ENCODE assay signal across 18 mouse cellular contexts in the genomic region with DNA sequence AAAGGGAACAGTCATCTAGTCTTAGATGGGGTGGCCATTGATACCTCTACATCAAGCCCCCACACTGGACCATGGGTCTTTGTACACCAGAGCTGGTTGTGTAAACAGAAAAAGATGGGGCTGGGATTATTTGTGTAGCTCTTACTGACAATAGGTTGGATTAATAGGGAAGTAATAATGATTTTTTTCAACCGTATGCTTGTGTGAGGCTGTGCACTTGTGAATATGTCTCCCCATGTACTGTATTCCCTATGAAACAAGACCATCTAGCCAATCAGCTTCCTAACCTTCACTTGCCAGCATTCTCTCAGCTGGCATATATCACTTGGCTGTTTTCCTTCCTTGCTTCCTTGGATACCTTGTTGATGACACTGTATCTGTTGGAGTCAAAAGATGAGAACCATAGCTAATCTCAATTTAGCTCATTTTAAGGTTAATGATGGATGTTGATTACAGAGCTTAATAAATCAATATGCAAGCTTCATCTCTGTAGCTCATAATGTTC.
A peak's percentile ranks its signal among the peaks of the same experiment; 100 is the strongest.
DNase-seq lines count a peak whose midpoint lies in the region; ATAC-seq and TF ChIP-seq lines count a peak whose summit lies in the region.
"Had no signal": no experiment of that assay in that cellular context is flagged by ENCODE, and none has a peak within 500 bp of the region (broad histone marks: within the 10 kb centered on the region; RNA-seq: fewer than 3 reads in every experiment).

No protein-coding gene starts in this region.

- H3K4me1 ChIP-seq in cerebellum, adult 2 months (ENCODE audit: control insufficient read depth, insufficient read depth, low read length): peaks cover 12% of the 10 kb centered on the region; the same call in 1 of the 2 replicates
- peaks cover 17% of the 10 kb centered on the region for H3K4me1 ChIP-seq in midbrain, embryonic 16.5 days (ENCODE audit: control insufficient read depth, insufficient read depth, low read length)

- no peak overlapping the region for H3K9ac ChIP-seq in midbrain, embryonic 16.5 days (ENCODE audit: low read depth, low read length)
- H3K9ac ChIP-seq: forebrain, embryonic 13.5 days; heart, embryonic 12.5 days; limb, embryonic 15.5 days; liver, postnatal 0 days had no signal

- H3K27ac ChIP-seq in left cerebral cortex, adult 2 months: no peak overlapping the region
- peak overlapping the region; percentile 90; the same call in 1 of the 2 replicates for H3K27ac ChIP-seq in cerebellum, adult 2 months (ENCODE audit: insufficient read depth, low read length)
- H3K27ac ChIP-seq in midbrain, embryonic 16.5 days (ENCODE audit: low read length): no peak overlapping the region
- H3K27ac ChIP-seq: embryonic facial prominence, embryonic 10.5 days; forebrain, embryonic 13.5 days; limb, embryonic 15.5 days had no signal

- no peaks in the 10 kb centered on the region for H3K27me3 ChIP-seq in cerebellum, adult 2 months (ENCODE audit: control insufficient read depth, insufficient read depth, low read length)
- no peaks in the 10 kb centered on the region; the same call in 1 of the 2 replicates for H3K27me3 ChIP-seq in midbrain, embryonic 16.5 days (ENCODE audit: control insufficient read depth, insufficient read depth, low read depth, low read length)

- no peak for TF ChIP-seq CTCF in left cerebral cortex, adult 2 months (IDR thresholded peaks at IDR 0.05)
- TF ChIP-seq CTCF in cerebellum, adult 2 months (IDR thresholded peaks at IDR 0.05; ENCODE audit: borderline replicate concordance, insufficient read depth, low read depth, low read length): no peak

- H3K36me3 ChIP-seq in midbrain, embryonic 16.5 days (ENCODE audit: control insufficient read depth, insufficient read depth, low read length): no peaks in the 10 kb centered on the region
- H3K36me3 ChIP-seq: embryonic facial prominence, embryonic 10.5 days; heart, embryonic 12.5 days; limb, embryonic 15.5 days had no signal

- peak overlapping the region; percentile 17; the same call in 1 of the 2 replicates for H3K4me3 ChIP-seq in left cerebral cortex, adult 2 months
- H3K4me3 ChIP-seq in cerebellum, adult 2 months (replicated peaks; ENCODE audit: insufficient read depth, low read depth, low read length): peak overlapping the region; percentile 93
- H3K4me3 ChIP-seq in midbrain, embryonic 16.5 days (ENCODE audit: low read depth, low read length): 0 out of 2 replicates have a peak overlapping the region, but pooled peaks have one; percentile 84
- H3K4me3 ChIP-seq: embryonic facial prominence, embryonic 10.5 days; heart, embryonic 12.5 days; limb, embryonic 15.5 days had no signal

- 26% methylated on average over 1 of the region's 1 CpGs for WGBS in cerebellum, adult 2 months
- WGBS in midbrain, embryonic 16.5 days: 78% methylated on average over 1 of the region's 1 CpGs

- ATAC-seq in midbrain, embryonic 16.5 days: no peak
- no peak for ATAC-seq in monocyte, adult 5-6 weeks (replicated peaks; ENCODE audit: insufficient number of reproducible peaks, low FRiP score, low TSS enrichment, poor library complexity, severe bottlenecking)
- ATAC-seq: activated CD4-positive, CD25-positive, alpha-beta regulatory T cell, adult 4 months; liver, postnatal 0 days; Patski had no signal

- DNase-seq in left cerebral cortex, adult 2 months (ENCODE audit: extremely low spot score in 1 of 2, low spot score in 2 of 2): no peak
- DNase-seq in left cerebral cortex, postnatal 36 days (ENCODE audit: low spot score in 2 of 2): no peak
- peak; percentile 21 to 74 for DNase-seq in cerebellum, adult 2 months
- peak; percentile 25 to 60 for DNase-seq in cerebellum, postnatal 14 days
- DNase-seq in spleen, adult 18-20 months: no peak
- no peak for DNase-seq in left cerebral cortex, postnatal 4 days
- DNase-seq: adrenal gland, postnatal 25 days; kidney, adult 11 months; kidney, postnatal 14 days; liver, postnatal 0 days had no signal

- peak overlapping the region; percentile 84 for H3K4me2 ChIP-seq in midbrain, embryonic 16.5 days (ENCODE audit: low read length)
- H3K4me2 ChIP-seq: heart, embryonic 12.5 days; limb, embryonic 15.5 days had no signal

- no peaks in the 10 kb centered on the region for H3K9me3 ChIP-seq in midbrain, embryonic 16.5 days (replicated peaks; ENCODE audit: control insufficient read depth, low read length, poor library complexity, severe bottlenecking)
- H3K9me3 ChIP-seq: embryonic facial prominence, embryonic 10.5 days; forebrain, embryonic 13.5 days; heart, embryonic 12.5 days; limb, embryonic 15.5 days had no signal

- no peak for TF ChIP-seq POLR2A in cerebellum, adult 2 months (IDR thresholded peaks at IDR 0.05; ENCODE audit: borderline replicate concordance, insufficient read depth, low read length)

- intact Hi-C loops in left cerebral cortex, adult 2 months (cut with DNase I): loop anchor here (5.0 kb wide), 1 partner anchor 66 kb away; no protein-coding TSS in a partner anchor
- intact Hi-C loops in left cerebral cortex, postnatal 36 days (cut with DNase I): loop anchor here (5.0 kb wide), 1 partner anchor 89 kb away; no protein-coding TSS in a partner anchor
- intact Hi-C loops in left cerebral cortex, postnatal 4 days (cut with DNase I): no loop called here

Comparison
In these comparisons a context has a peak if more than half of its experiments do, and no peak if none do; other contexts are left out.
1. DNase-seq: peak in cerebellum, adult 2 months (2 of 2) and cerebellum, postnatal 14 days (2 of 2); none in left cerebral cortex, adult 2 months (0 of 2), left cerebral cortex, postnatal 36 days (0 of 2), spleen, adult 18-20 months (0 of 2) and left cerebral cortex, postnatal 4 days (single experiment).
2. H3K4me3 ChIP-seq: peak in every context shown above with its lines; median percentile 93 in cerebellum, adult 2 months; 84 in midbrain, embryonic 16.5 days; 17 in left cerebral cortex, adult 2 months.